Mouse (Mus musculus) liver, embryonic 16.5 days (tissue): ENCODE measurements around the gene Fxyd1. TPM values are rescaled to one million over a fixed set of nuclear protein-coding genes. Genes with fewer than 3 reads are reported as not detected.

Experiments
- ATAC-seq: fragments of 200-750 bp; cut with Nextera tagmentation; 2 replicates; pipeline ENCODE4 v1.8.0; 2017; ENCODE audit warnings: low read depth, mild to moderate bottlenecking, moderate number of reproducible peaks, moderate library complexity
- H3K27ac ChIP-seq: fragments of 300-500 bp; sonication (generic); 2 replicates; pipeline ENCODE4 v1.5.1; 2014; ENCODE audit warnings: mild to moderate bottlenecking, low read length
- H3K27me3 ChIP-seq: fragments of 300-500 bp; sonication (generic); 2 replicates; pipeline ENCODE4 v1.6.1; 2014; ENCODE audit warnings: low read depth, low read length, mixed read lengths; ENCODE audit not compliant: control insufficient read depth, insufficient read depth
- H3K36me3 ChIP-seq: fragments of 300-500 bp; sonication (generic); 2 replicates; pipeline ENCODE4 v1.6.1; 2014; ENCODE audit warnings: mild to moderate bottlenecking; ENCODE audit not compliant: control insufficient read depth, insufficient read depth
- H3K4me1 ChIP-seq: fragments of 300-500 bp; sonication (generic); 2 replicates; pipeline ENCODE4 v1.6.1; 2014; ENCODE audit warnings: low read depth, low read length, mixed read lengths; ENCODE audit not compliant: control insufficient read depth
- H3K4me2 ChIP-seq: fragments of 300-500 bp; sonication (generic); 2 replicates; pipeline ENCODE4 v1.6.1; 2014; ENCODE audit warnings: low read depth, low read length, mixed read lengths
- H3K4me3 ChIP-seq: fragments of 300-500 bp; sonication (generic); 2 replicates; pipeline ENCODE4 v1.5.1; 2014; ENCODE audit warnings: low read depth, mild to moderate bottlenecking, low read length
- H3K9ac ChIP-seq: fragments of 300-500 bp; sonication (generic); 2 replicates; pipeline ENCODE4 v1.6.1; 2014; ENCODE audit warnings: low read depth, low read length
- H3K9me3 ChIP-seq: fragments of 300-500 bp; sonication (generic); replicated peaks from 2 replicates; pipeline ENCODE4 v1.6.1; 2016; ENCODE audit warnings: low read length; ENCODE audit not compliant: control insufficient read depth
- WGBS: fragments of 180-500 bp; shearing (Covaris S2); extraction: QIAGEN DNeasy Blood & Tissue Kit; methylation state at CpG from one replicate; pipeline ENCODE4 v1.1.7; 2014; ENCODE audit not compliant: insufficient replicate concordance; 5-methylcytosine and 5-hydroxymethylcytosine counted together
- polyA plus RNA-seq: library from polyadenylated mRNA; unstranded; fragments of >200 nt; fragmentation: Nextera tagmentation; extraction: Ambion mirVana; gene quantifications from 2 replicates; pipeline ENCODE4 v1.2.1, GENCODE M21; 2015

Gene Fxyd1
- polyA plus RNA-seq, 1 experiment from 2014 or later, result 130 TPM

- 35% methylated on average over 12 of the region's 12 CpGs for WGBS
- Histone ChIP-seq H3K27ac (no peak overlapping the region), H3K4me1 (no peaks in the 10 kb centered on the region), H3K36me3 (no peaks in the 10 kb centered on the region), H3K4me2 (0 out of 2 replicates have a peak overlapping the region, but pooled peaks have one; percentile 30), H3K9ac (no peak overlapping the region), H3K4me3 (no peak overlapping the region), H3K27me3 (peaks cover 10% of the 10 kb centered on the region), H3K9me3 (no peaks in the 10 kb centered on the region)
- ATAC-seq, result no peak
These were observed 16.5 kb downstream of the Fxyd1 start for GRCm38 (mm10) chr7:31040281-31041022.

- Histone ChIP-seq H3K9ac (no peak overlapping the region), H3K36me3 (no peaks in the 10 kb centered on the region), H3K27ac (no peak overlapping the region), H3K27me3 (peaks cover 10% of the 10 kb centered on the region), H3K4me1 (peaks cover 3% of the 10 kb centered on the region; the same call in 1 of the 2 replicates), H3K9me3 (no peaks in the 10 kb centered on the region), H3K4me3 (no peak overlapping the region), H3K4me2 (no peak overlapping the region)
- no peak for ATAC-seq
- 73% methylated on average over 4 of the region's 4 CpGs for WGBS
These were observed 18.0 kb downstream of the Fxyd1 start for GRCm38 (mm10) chr7:31039011-31039410.

- no peaks in the 10 kb centered on the region for H3K9me3 ChIP-seq
- H3K36me3 ChIP-seq, result no peaks in the 10 kb centered on the region
- ATAC-seq, result no peak
- H3K27me3 ChIP-seq, result peaks cover 10% of the 10 kb centered on the region
- WGBS, result 14% methylated on average over 2 of the region's 2 CpGs
- H3K4me1 ChIP-seq, result peaks cover 4% of the 10 kb centered on the region; the same call in 1 of the 2 replicates
- H3K27ac ChIP-seq, result no peak overlapping the region
- H3K4me3 ChIP-seq, result no peak overlapping the region
- no peak overlapping the region for H3K9ac ChIP-seq
- H3K4me2 ChIP-seq, result no peak overlapping the region
These were observed 19.3 kb downstream of the Fxyd1 start for GRCm38 (mm10) chr7:31037675-31038074.

GRCm38 (mm10) chr7:31036917-31037316 is 20.1 kb downstream of the Fxyd1 start:
- Histone ChIP-seq H3K27ac (no peak overlapping the region), H3K27me3 (peaks cover 5% of the 10 kb centered on the region), H3K36me3 (no peaks in the 10 kb centered on the region), H3K4me3 (no peak overlapping the region), H3K4me2 (no peak overlapping the region), H3K9ac (no peak overlapping the region), H3K4me1 (peaks cover 4% of the 10 kb centered on the region; the same call in 1 of the 2 replicates), H3K9me3 (no peaks in the 10 kb centered on the region)
- ATAC-seq, result no peak
- WGBS, result 54% methylated on average over 7 of the region's 7 CpGs

- Histone ChIP-seq H3K27me3 (no peaks in the 10 kb centered on the region), H3K36me3 (no peaks in the 10 kb centered on the region), H3K4me1 (peaks cover 4% of the 10 kb centered on the region; the same call in 1 of the 2 replicates), H3K9me3 (no peaks in the 10 kb centered on the region), H3K27ac (no peak overlapping the region), H3K4me3 (no peak overlapping the region), H3K9ac (no peak overlapping the region), H3K4me2 (no peak overlapping the region)
- ATAC-seq, result no peak
- WGBS, result 66% methylated on average over 11 of the region's 11 CpGs
These were observed 21.7 kb downstream of the Fxyd1 start for GRCm38 (mm10) chr7:31035291-31035690.

- Histone ChIP-seq H3K4me3 (no peak overlapping the region), H3K36me3 (no peaks in the 10 kb centered on the region), H3K4me1 (peaks cover 4% of the 10 kb centered on the region; the same call in 1 of the 2 replicates), H3K4me2 (no peak overlapping the region), H3K27me3 (no peaks in the 10 kb centered on the region), H3K9ac (no peak overlapping the region), H3K27ac (no peak overlapping the region), H3K9me3 (no peaks in the 10 kb centered on the region)
- no peak for ATAC-seq
- WGBS, result 39% methylated on average over 11 of the region's 11 CpGs
These were observed 22.2 kb downstream of the Fxyd1 start for GRCm38 (mm10) chr7:31034789-31035188.

GRCm38 (mm10) chr7:31033409-31034165 is 23.4 kb downstream of the Fxyd1 start:
- WGBS, result 33% methylated on average over 9 of the region's 9 CpGs
- peak; percentile 41; the same call in 1 of the 2 replicates for ATAC-seq
- no peak overlapping the region for H3K4me2 ChIP-seq
- no peak overlapping the region for H3K4me3 ChIP-seq
- H3K36me3 ChIP-seq, result no peaks in the 10 kb centered on the region
- H3K27me3 ChIP-seq, result no peaks in the 10 kb centered on the region
- no peaks in the 10 kb centered on the region for H3K9me3 ChIP-seq
- H3K9ac ChIP-seq, result no peak overlapping the region
- peak overlapping the region; percentile 50; the same call in 1 of the 2 replicates for H3K27ac ChIP-seq
- H3K4me1 ChIP-seq, result peaks cover 4% of the 10 kb centered on the region; the same call in 1 of the 2 replicates

GRCm38 (mm10) chr7:31031731-31032130 is 25.3 kb downstream of the Fxyd1 start:
- H3K9ac ChIP-seq, result no peak overlapping the region; the same call in 1 of the 2 replicates
- H3K4me3 ChIP-seq, result no peak overlapping the region
- H3K4me2 ChIP-seq, result no peak overlapping the region
- peaks cover 4% of the 10 kb centered on the region; the same call in 1 of the 2 replicates for H3K4me1 ChIP-seq
- no peak overlapping the region for H3K27ac ChIP-seq
- WGBS, result 35% methylated on average over 7 of the region's 7 CpGs
- H3K9me3 ChIP-seq, result no peaks in the 10 kb centered on the region
- ATAC-seq, result 0 out of 2 replicates have a peak, but pooled peaks have one; percentile 19
- no peaks in the 10 kb centered on the region for H3K27me3 ChIP-seq
- H3K36me3 ChIP-seq, result no peaks in the 10 kb centered on the region

- Histone ChIP-seq H3K36me3 (no peaks in the 10 kb centered on the region), H3K27me3 (no peaks in the 10 kb centered on the region), H3K4me1 (peaks cover 4% of the 10 kb centered on the region; the same call in 1 of the 2 replicates), H3K4me3 (no peak overlapping the region), H3K4me2 (no peak overlapping the region), H3K9me3 (no peaks in the 10 kb centered on the region), H3K27ac (no peak overlapping the region), H3K9ac (no peak overlapping the region)
- ATAC-seq, result no peak
- 64% methylated on average over 2 of the region's 2 CpGs for WGBS
These were observed 26.3 kb downstream of the Fxyd1 start for GRCm38 (mm10) chr7:31030717-31031116.
